Mouse (Mus musculus): ENCODE measurements at regions not wholly inside any gene's neighbourhood (a gene's known extent, or its start where the extent isn't known, plus 50 kb on each side); places are given as distances from the start of the nearest gene placed in this dataset.

DNA sequence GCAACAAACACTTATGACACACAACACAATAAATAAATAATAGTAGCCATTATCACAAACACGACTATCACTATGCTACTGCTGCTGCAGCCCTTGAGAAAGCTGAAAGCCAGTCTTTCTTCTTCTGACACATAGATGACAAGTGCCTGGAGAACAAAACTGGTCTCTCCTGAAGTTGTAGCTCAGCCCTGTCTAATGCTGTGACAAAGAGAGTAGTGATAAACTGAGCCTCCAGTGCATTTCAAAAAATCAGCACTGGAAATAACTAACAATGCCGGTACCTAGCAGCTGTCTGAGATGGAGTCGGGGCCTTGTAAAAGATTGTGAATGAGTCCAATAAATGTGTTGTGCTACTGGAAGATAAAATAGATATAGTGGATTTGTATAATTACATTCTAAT, 320.3 kb upstream of the Acvr2a start:
- H3K4me1 ChIP-seq (ENCODE audit: control insufficient read depth, insufficient read depth, low read length) = no peaks in the 10 kb centered on the region
- no peaks in the 10 kb centered on the region for H3K9me3 ChIP-seq (ENCODE audit: control insufficient read depth, low read length)
- WGBS = 68% methylated on average over 3 of the region's 3 CpGs
- H3K4me2 ChIP-seq (ENCODE audit: low read depth, low read length) = no peak overlapping the region
- H3K27me3 ChIP-seq (replicated peaks; ENCODE audit: control insufficient read depth, insufficient read depth, low read length) = no peaks in the 10 kb centered on the region
- no peak overlapping the region for H3K4me3 ChIP-seq (ENCODE audit: low read depth, low read length)
- no peak overlapping the region for H3K27ac ChIP-seq (replicated peaks; ENCODE audit: low read depth, low read length)
- ATAC-seq (ENCODE audit: low read depth) = no peak; the same call in 1 of the 2 replicates
- no peak overlapping the region for H3K9ac ChIP-seq (ENCODE audit: low read depth, low read length)
- H3K36me3 ChIP-seq (ENCODE audit: control insufficient read depth, insufficient read depth, low read length) = no peaks in the 10 kb centered on the region
- peak; percentile 11 for DNase-seq (ENCODE audit: low spot score)

DNA sequence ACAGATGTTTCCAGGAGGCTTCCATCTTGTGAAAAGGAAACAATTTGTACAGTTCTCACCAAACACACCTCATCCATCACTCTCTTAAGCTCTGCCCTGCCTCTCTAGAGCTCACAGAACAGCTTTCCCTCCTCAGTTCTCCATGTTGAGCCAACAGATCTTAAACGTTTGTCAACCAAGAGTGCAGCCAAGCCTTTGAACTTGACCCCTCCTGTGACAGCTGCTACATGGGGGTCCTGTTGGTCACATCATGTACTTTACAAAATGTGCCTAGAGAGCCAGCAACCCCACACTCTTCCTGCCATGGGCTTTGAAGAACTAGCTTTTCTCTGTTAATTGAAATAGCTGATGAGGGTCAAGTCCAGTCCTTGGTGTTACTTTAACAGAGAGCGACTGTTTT, 319.8 kb upstream of the Acvr2a start:
- peak; percentile 23 for DNase-seq (ENCODE audit: low spot score)
- Histone ChIP-seq H3K4me2 (ENCODE audit: low read depth, low read length) (no peak overlapping the region), H3K9ac (ENCODE audit: low read depth, low read length) (no peak overlapping the region), H3K36me3 (ENCODE audit: control insufficient read depth, insufficient read depth, low read length) (no peaks in the 10 kb centered on the region), H3K9me3 (ENCODE audit: control insufficient read depth, low read length) (no peaks in the 10 kb centered on the region), H3K4me1 (ENCODE audit: control insufficient read depth, insufficient read depth, low read length) (no peaks in the 10 kb centered on the region), H3K27me3 (replicated peaks; ENCODE audit: control insufficient read depth, insufficient read depth, low read length) (no peaks in the 10 kb centered on the region), H3K4me3 (ENCODE audit: low read depth, low read length) (no peak overlapping the region), H3K27ac (replicated peaks; ENCODE audit: low read depth, low read length) (no peak overlapping the region)
- 42% methylated on average over 2 of the region's 2 CpGs for WGBS
- ATAC-seq (ENCODE audit: low read depth) = peak; percentile 53; the same call in 1 of the 2 replicates

DNA sequence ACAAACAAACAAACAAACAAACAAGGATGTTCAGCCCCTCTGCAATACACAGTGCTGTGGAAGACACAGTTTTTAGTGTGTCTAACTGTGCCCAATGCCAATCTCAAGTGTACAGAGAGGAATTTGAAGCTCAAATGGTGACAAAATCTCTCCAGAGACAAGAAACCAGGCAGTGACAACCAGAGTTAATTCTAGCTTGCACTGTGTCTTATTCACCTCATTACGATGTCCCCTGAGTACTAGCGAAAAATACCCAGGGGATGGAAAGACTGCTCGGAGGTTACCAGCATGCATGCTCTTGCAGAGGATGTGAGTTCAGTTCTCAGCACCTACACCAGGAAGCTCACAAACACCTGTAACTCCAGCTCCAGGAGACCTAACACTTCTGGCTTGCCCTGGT, 319.3 kb upstream of the Acvr2a start:
- Histone ChIP-seq H3K9ac (ENCODE audit: low read depth, low read length) (no peak overlapping the region), H3K27me3 (replicated peaks; ENCODE audit: control insufficient read depth, insufficient read depth, low read length) (no peaks in the 10 kb centered on the region)
- peak; percentile 50; the same call in 1 of the 2 replicates for ATAC-seq (ENCODE audit: low read depth)

DNA sequence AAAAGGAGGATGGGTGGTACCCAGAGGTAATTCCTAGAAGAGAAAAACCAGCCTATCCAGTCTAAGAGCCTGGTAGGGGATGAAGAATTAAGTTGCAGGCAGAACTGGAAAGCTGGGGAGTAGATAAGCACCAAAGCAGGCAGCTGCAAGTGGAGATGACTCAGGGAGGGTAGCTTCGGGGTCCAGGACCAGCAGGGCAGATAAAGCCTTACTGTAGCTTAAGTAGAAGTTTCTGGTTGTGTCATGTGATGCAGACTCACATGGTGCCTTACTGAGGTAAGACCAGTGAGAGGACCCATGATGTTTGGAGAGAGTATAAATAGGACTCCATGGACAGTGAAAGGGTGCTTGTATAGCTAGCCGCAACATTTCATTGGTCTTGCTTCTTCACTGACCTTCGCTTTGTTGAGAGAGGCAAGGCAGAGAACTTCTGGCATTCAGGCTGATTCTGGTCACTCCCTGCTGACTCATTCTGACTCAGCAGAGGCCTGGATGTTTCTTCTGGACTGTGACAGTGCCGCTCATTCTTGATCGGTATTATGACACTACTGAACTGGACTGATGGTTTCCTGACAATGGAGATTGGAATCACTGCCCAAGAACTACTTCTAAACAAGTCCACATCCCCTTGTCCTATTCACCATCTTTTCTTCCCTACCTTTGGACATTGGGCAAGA, 315.7 kb upstream of the Acvr2a start:
- WGBS = 98% methylated on average over 5 of the region's 5 CpGs
- no peak overlapping the region for H3K27ac ChIP-seq (replicated peaks; ENCODE audit: low read depth, low read length)
- ATAC-seq (ENCODE audit: low read depth) (no peak), DNase-seq (ENCODE audit: low spot score) (no peak)
- H3K27me3 ChIP-seq (replicated peaks; ENCODE audit: control insufficient read depth, insufficient read depth, low read length) = no peaks in the 10 kb centered on the region
- no peaks in the 10 kb centered on the region for H3K9me3 ChIP-seq (ENCODE audit: control insufficient read depth, low read length)
- no peak overlapping the region for H3K4me3 ChIP-seq (ENCODE audit: low read depth, low read length)
- no peaks in the 10 kb centered on the region for H3K4me1 ChIP-seq (ENCODE audit: control insufficient read depth, insufficient read depth, low read length)
- no peak overlapping the region for H3K4me2 ChIP-seq (ENCODE audit: low read depth, low read length)
- H3K36me3 ChIP-seq (ENCODE audit: control insufficient read depth, insufficient read depth, low read length) = no peaks in the 10 kb centered on the region
- no peak overlapping the region for H3K9ac ChIP-seq (ENCODE audit: low read depth, low read length)

More for the DNA sequence above, 319.3 kb upstream of the Acvr2a start:
- no peak for DNase-seq (ENCODE audit: low spot score)
- Histone ChIP-seq H3K4me2 (ENCODE audit: low read depth, low read length) (no peak overlapping the region), H3K4me3 (ENCODE audit: low read depth, low read length) (no peak overlapping the region), H3K4me1 (ENCODE audit: control insufficient read depth, insufficient read depth, low read length) (no peaks in the 10 kb centered on the region), H3K27ac (replicated peaks; ENCODE audit: low read depth, low read length) (no peak overlapping the region), H3K36me3 (ENCODE audit: control insufficient read depth, insufficient read depth, low read length) (no peaks in the 10 kb centered on the region), H3K9me3 (ENCODE audit: control insufficient read depth, low read length) (no peaks in the 10 kb centered on the region)
- WGBS = 83% methylated on average over 3 of the region's 3 CpGs

DNA sequence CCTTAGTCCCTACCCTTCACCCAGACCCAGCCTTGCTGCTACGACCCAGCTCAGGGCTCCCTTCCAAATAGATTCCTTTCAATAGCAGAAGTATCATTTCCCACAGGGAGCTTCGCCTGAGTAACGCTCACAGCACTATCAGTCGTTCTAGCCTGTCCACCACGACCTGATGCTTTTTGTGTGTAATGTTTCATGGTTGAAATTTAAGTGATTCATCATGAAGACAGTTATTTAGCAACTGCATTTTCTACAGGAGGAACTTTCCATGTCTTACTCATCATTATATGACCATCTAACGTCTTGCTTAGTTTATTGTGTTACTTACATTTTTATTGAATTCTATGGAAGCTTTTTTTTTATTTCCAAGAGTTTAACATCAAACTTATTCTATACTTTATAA, 314.5 kb upstream of the Acvr2a start:
- no peaks in the 10 kb centered on the region for H3K27me3 ChIP-seq (replicated peaks; ENCODE audit: control insufficient read depth, insufficient read depth, low read length)
- no peaks in the 10 kb centered on the region for H3K4me1 ChIP-seq (ENCODE audit: control insufficient read depth, insufficient read depth, low read length)
- 76% methylated on average over 6 of the region's 6 CpGs for WGBS
- H3K9ac ChIP-seq (ENCODE audit: low read depth, low read length) = no peak overlapping the region
- H3K36me3 ChIP-seq (ENCODE audit: control insufficient read depth, insufficient read depth, low read length) = no peaks in the 10 kb centered on the region
- ATAC-seq (ENCODE audit: low read depth) (no peak), DNase-seq (ENCODE audit: low spot score) (no peak)
- H3K4me2 ChIP-seq (ENCODE audit: low read depth, low read length) = no peak overlapping the region
- H3K27ac ChIP-seq (replicated peaks; ENCODE audit: low read depth, low read length) = no peak overlapping the region
- no peak overlapping the region for H3K4me3 ChIP-seq (ENCODE audit: low read depth, low read length)
- H3K9me3 ChIP-seq (ENCODE audit: control insufficient read depth, low read length) = no peaks in the 10 kb centered on the region

DNA sequence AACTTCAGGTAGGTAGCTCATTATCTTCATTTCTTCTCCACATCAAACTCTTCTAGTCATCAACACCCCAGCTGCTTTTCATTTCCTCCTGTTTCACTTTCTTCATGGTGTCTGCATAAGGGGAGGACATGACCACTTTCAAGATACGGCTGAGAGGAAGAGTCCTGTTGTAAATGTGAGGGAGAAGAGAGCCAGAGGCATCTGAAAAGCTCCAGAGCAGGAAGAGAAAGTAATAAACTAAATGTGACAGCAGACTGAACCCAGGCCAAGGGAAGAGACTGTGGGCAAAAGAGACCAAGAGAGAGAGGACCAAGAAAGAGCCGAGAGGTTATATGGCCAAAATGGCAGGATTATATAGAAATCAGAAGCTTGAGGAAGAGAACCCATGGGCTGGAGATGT, 312.5 kb upstream of the Acvr2a start:
- Histone ChIP-seq H3K27me3 (replicated peaks; ENCODE audit: control insufficient read depth, insufficient read depth, low read length) (no peaks in the 10 kb centered on the region), H3K36me3 (ENCODE audit: control insufficient read depth, insufficient read depth, low read length) (no peaks in the 10 kb centered on the region), H3K9ac (ENCODE audit: low read depth, low read length) (no peak overlapping the region), H3K9me3 (ENCODE audit: control insufficient read depth, low read length) (no peaks in the 10 kb centered on the region), H3K4me1 (ENCODE audit: control insufficient read depth, insufficient read depth, low read length) (no peaks in the 10 kb centered on the region), H3K4me3 (ENCODE audit: low read depth, low read length) (no peak overlapping the region), H3K4me2 (ENCODE audit: low read depth, low read length) (no peak overlapping the region), H3K27ac (replicated peaks; ENCODE audit: low read depth, low read length) (no peak overlapping the region)
- no peak for DNase-seq (ENCODE audit: low spot score)
- no peak for ATAC-seq (ENCODE audit: low read depth)
- 65% methylated on average over 2 of the region's 2 CpGs for WGBS

DNA sequence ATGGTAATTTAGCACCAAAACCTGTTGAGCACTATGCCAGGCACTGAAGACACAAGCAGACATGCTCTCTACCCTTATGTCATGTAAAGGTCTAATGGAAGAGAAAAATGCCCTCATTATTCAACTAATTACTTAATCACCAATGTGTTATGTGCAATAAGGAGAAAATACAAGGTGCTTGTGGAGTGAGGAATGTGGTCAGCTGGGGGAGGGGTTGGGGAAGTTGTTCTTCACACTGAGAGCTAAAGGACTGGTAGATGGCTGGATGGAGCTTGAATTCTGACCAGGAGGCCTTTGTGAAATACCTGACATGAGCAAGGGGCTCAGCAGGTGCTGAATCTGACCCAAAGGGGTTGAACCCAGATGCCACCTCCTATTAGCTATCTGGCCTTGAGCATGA, 300.1 kb upstream of the Acvr2a start:
- ATAC-seq (ENCODE audit: low read depth) (no peak), DNase-seq (ENCODE audit: low spot score) (no peak)
- Histone ChIP-seq H3K9ac (ENCODE audit: low read depth, low read length) (no peak overlapping the region), H3K27me3 (replicated peaks; ENCODE audit: control insufficient read depth, insufficient read depth, low read length) (no peaks in the 10 kb centered on the region), H3K9me3 (ENCODE audit: control insufficient read depth, low read length) (no peaks in the 10 kb centered on the region), H3K4me1 (ENCODE audit: control insufficient read depth, insufficient read depth, low read length) (no peaks in the 10 kb centered on the region), H3K36me3 (ENCODE audit: control insufficient read depth, insufficient read depth, low read length) (no peaks in the 10 kb centered on the region), H3K4me2 (ENCODE audit: low read depth, low read length) (no peak overlapping the region), H3K4me3 (ENCODE audit: low read depth, low read length) (no peak overlapping the region), H3K27ac (replicated peaks; ENCODE audit: low read depth, low read length) (no peak overlapping the region)

DNA sequence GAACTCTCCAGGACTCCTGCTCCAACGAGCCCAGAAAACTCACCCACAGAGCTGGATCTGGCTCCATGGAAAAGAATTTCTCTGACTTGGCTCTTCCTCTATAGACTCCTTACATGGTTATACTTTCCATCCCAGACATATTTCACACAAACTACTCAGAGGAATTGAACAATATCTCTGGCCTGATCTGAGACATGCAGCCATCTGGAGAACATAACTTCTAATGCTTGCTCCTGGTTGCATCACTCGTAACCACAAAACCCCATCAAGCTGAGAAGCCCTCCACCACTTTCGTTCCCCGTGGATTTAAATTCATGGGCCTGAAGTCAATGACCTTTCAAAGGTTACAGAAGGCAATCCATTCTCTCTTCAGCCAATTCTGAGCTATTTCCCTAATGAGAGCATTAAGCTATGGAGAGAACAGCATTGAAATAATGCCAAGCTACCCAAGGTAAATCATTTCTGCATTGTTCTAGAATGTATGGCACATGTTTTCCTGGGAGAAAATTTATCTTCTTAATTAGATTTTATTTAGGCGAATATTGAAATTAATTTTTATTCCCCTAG, 294.0 kb upstream of the Acvr2a start:
- DNase-seq (ENCODE audit: low spot score) = peak; percentile 77
- Histone ChIP-seq H3K36me3 (ENCODE audit: control insufficient read depth, insufficient read depth, low read length) (no peaks in the 10 kb centered on the region), H3K4me1 (ENCODE audit: control insufficient read depth, insufficient read depth, low read length) (0 out of 2 replicates have a peak, but pooled peaks cover 3% of the 10 kb centered on the region), H3K9me3 (ENCODE audit: control insufficient read depth, low read length) (no peaks in the 10 kb centered on the region), H3K27ac (replicated peaks; ENCODE audit: low read depth, low read length) (no peak overlapping the region), H3K27me3 (replicated peaks; ENCODE audit: control insufficient read depth, insufficient read depth, low read length) (no peaks in the 10 kb centered on the region), H3K9ac (ENCODE audit: low read depth, low read length) (no peak overlapping the region), H3K4me3 (ENCODE audit: low read depth, low read length) (no peak overlapping the region), H3K4me2 (ENCODE audit: low read depth, low read length) (no peak overlapping the region)
- 50% methylated on average over 5 of the region's 5 CpGs for WGBS
- ATAC-seq (ENCODE audit: low read depth) = peak; percentile 53; the same call in 1 of the 2 replicates

DNA sequence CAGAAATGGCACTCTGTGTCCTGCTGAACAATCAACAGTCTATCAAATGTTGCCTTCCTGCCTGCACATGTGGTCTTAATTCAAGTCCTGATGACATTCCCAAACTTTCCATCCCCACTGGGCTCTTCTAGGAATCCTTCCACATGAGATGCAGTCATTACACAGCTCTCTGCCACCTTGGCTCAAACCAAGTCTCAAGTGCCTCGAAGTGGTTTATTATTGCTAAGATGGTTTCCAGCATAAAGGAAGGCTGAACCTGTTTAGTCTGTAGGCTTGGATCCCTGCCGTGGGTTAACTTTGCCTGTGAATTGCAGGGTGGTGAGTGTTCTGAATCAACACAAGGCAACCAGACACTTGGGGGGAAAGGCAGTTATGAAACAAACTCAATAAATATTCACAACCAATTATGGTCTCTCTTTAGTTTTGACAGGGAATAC, 293.4 kb upstream of the Acvr2a start:
- no peak overlapping the region for H3K27ac ChIP-seq (replicated peaks; ENCODE audit: low read depth, low read length)
- DNase-seq (ENCODE audit: low spot score) (peak; percentile 79), ATAC-seq (ENCODE audit: low read depth) (no peak)
- no peak overlapping the region for H3K9ac ChIP-seq (ENCODE audit: low read depth, low read length)
- H3K4me3 ChIP-seq (ENCODE audit: low read depth, low read length) = no peak overlapping the region
- H3K27me3 ChIP-seq (replicated peaks; ENCODE audit: control insufficient read depth, insufficient read depth, low read length) = no peaks in the 10 kb centered on the region
- H3K4me1 ChIP-seq (ENCODE audit: control insufficient read depth, insufficient read depth, low read length) = 0 out of 2 replicates have a peak, but pooled peaks cover 3% of the 10 kb centered on the region
- no peaks in the 10 kb centered on the region for H3K9me3 ChIP-seq (ENCODE audit: control insufficient read depth, low read length)
- H3K4me2 ChIP-seq (ENCODE audit: low read depth, low read length) = no peak overlapping the region
- no peaks in the 10 kb centered on the region for H3K36me3 ChIP-seq (ENCODE audit: control insufficient read depth, insufficient read depth, low read length)
- WGBS = 25% methylated on average over 2 of the region's 2 CpGs

All from embryonic facial prominence, embryonic 14.5 days (tissue).